Mouse (Mus musculus) erythroid progenitor cell, adult 5-6 weeks (primary cell): Measurements from ENCODE around the gene Dpep2nb. TPM values are rescaled to one million over a fixed set of nuclear protein-coding genes. Genes with fewer than 3 reads are reported as not detected.
"Not testable (repeated sequence)": the region's sequence is repeated elsewhere in the genome, so short reads cannot be mapped to it uniquely, and the experiment has no call there.

Experiments used
- ATAC-seq: replicated peaks from 2 replicates; pipeline ENCODE4 v1.8.0; 2016; ENCODE audit warnings: moderate number of reproducible peaks, mild to moderate bottlenecking, moderate TSS enrichment, inconsistent platforms; ENCODE audit not compliant: poor library complexity, low FRiP score, severe bottlenecking
- total RNA-seq, 2 experiments: library from RNA; stranded (forward) in 1 of 2; stranded (reverse) in 1 of 2; fragments of 150-400 nt in 1 of 2; fragments of 186-747, 209-891 nt in 1 of 2; gene quantifications; 2 replicates each; pipeline versions ENCODE4 v1.2.3 to v1.2.4; 2015 to 2017; ENCODE audit warnings: low replicate concordance in 2 of 2

Gene Dpep2nb
- total RNA-seq, 2 experiments from 2014 or later = not detected

- ATAC-seq = not testable (repeated sequence)
Measured at GRCm38 (mm10) chr8:106007891-106008290, 2.1 kb upstream of the Dpep2nb start.

GRCm38 (mm10) chr8:106007135-106007534 lies 1.4 kb upstream of the Dpep2nb start:
- no peak for ATAC-seq

- no peak for ATAC-seq
Measured at GRCm38 (mm10) chr8:106006413-106006812, 638 bp upstream of the Dpep2nb start.

- no peak for ATAC-seq
Measured at GRCm38 (mm10) chr8:106004538-106005207, 1.1 kb downstream of the Dpep2nb start.

- ATAC-seq = no peak
Measured at GRCm38 (mm10) chr8:106001908-106002307, 3.9 kb downstream of the Dpep2nb start.

GRCm38 (mm10) chr8:105998971-105999370 lies 6.8 kb downstream of the Dpep2nb start:
- ATAC-seq = no peak

- ATAC-seq = no peak
Measured at GRCm38 (mm10) chr8:105996359-105996758, 9.4 kb downstream of the Dpep2nb start.

GRCm38 (mm10) chr8:105993226-105993625 lies 12.5 kb downstream of the Dpep2nb start:
- ATAC-seq = no peak

GRCm38 (mm10) chr8:105992499-105992898 lies 13.3 kb downstream of the Dpep2nb start:
- ATAC-seq = no peak

GRCm38 (mm10) chr8:105991546-105991945 lies 14.2 kb downstream of the Dpep2nb start:
- ATAC-seq = no peak

- ATAC-seq = peak; percentile 82
Measured at GRCm38 (mm10) chr8:105990856-105991387, 14.9 kb downstream of the Dpep2nb start, which contains the start of gene Dus2. Gene Dus2 (plus strand): TSS chr8:105991337.

- ATAC-seq = no peak
Measured at GRCm38 (mm10) chr8:105988546-105988945, 17.2 kb downstream of the Dpep2nb start.

- not testable (repeated sequence) for ATAC-seq
Measured at GRCm38 (mm10) chr8:105983406-105983805, 22.4 kb downstream of the Dpep2nb start.

GRCm38 (mm10) chr8:105981146-105981545 lies 24.6 kb downstream of the Dpep2nb start:
- ATAC-seq = no peak

GRCm38 (mm10) chr8:105979325-105979724 lies 26.4 kb downstream of the Dpep2nb start, which contains the start of gene Dpep3:
Gene Dpep3 (minus strand): TSS chr8:105979429.
- ATAC-seq = no peak

- ATAC-seq = no peak
Measured at GRCm38 (mm10) chr8:105975363-105975762, 30.4 kb downstream of the Dpep2nb start.

- ATAC-seq = no peak
Measured at GRCm38 (mm10) chr8:105971019-105971720, 34.6 kb downstream of the Dpep2nb start.

GRCm38 (mm10) chr8:105969367-105969766 lies 36.4 kb downstream of the Dpep2nb start:
- ATAC-seq = no peak

- ATAC-seq = peak; percentile 62
Measured at GRCm38 (mm10) chr8:105966692-105967311, 39.0 kb downstream of the Dpep2nb start.

GRCm38 (mm10) chr8:105965905-105966341 lies 39.9 kb downstream of the Dpep2nb start, which contains the start of gene Slc12a4:
Gene Slc12a4 (minus strand): TSS chr8:105966097.
- peak; percentile 48 for ATAC-seq
